Mouse (Mus musculus) gastrocnemius, postnatal 14 days (tissue): ENCODE measurements around the gene Slc25a13. TPM values are rescaled to one million over a fixed set of nuclear protein-coding genes. Genes with fewer than 3 reads are reported as not detected.

ENCODE experiments used
- DNase-seq: peaks from one replicate; pipeline ENCODE4 v3.0.0; 2021; ENCODE audit warnings: mixed read lengths
- intact Hi-C: fragments of 180-260 bp; cut with DNase I; formaldehyde crosslinking; loops from one replicate; pipeline ENCODE4 v1.15.1; 2025; ENCODE audit warnings: low total_unique reads
- total RNA-seq, 2 experiments: library from RNA; stranded (reverse); gene quantifications; 2 replicates each; pipeline ENCODE4 v1.2.3; 2021

The Slc25a13 gene
- total RNA-seq, 2 experiments from 2014 or later = 0.64 to 0.86 TPM

DNA sequence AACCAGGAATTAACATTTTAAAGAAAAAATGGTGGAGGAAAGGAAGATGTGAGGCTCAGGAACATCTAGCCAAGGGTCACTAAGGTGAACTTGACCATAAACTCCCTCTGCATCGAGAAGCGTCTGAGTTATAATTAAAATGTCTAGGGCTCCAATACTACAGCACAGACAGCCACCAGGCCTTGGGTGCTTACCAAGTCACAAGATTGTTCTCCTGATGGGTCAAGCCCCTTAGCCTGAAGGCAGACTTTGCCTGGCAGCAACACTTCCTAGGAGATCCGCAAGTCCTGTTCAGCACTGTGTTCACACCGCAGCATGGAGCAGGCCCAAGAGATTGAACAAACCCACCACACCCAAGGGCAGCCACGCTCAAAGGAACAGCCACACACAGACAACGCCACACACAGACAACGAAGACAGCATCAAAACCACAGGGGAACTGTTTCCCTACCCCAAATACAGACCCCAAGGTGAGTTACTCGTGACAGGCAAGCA lies 83.4 kb downstream of the Slc25a13 start:
- DNase-seq = no peak
- intact Hi-C loops = no loop called here

DNA sequence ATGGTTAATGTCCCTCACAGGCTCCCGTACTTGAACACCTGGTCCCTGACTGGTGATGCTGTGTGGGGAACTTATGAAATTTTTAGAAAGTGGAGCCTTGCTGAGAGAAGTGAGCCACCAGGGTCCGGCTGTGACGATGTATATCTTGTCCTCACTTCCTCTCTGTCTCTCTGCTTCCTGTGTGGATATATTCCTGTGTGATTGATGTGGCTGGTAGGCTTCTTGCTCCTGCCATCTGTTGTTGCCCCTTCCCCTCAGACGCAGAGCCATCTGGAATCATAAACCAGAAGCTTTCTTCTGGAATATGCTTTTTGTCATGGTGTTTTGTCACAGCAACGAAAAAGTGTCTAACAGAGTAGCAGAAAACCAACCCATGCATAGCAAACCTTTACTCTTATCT lies 84.9 kb downstream of the Slc25a13 start:
- intact Hi-C loops = no loop called here
- no peak for DNase-seq

DNA sequence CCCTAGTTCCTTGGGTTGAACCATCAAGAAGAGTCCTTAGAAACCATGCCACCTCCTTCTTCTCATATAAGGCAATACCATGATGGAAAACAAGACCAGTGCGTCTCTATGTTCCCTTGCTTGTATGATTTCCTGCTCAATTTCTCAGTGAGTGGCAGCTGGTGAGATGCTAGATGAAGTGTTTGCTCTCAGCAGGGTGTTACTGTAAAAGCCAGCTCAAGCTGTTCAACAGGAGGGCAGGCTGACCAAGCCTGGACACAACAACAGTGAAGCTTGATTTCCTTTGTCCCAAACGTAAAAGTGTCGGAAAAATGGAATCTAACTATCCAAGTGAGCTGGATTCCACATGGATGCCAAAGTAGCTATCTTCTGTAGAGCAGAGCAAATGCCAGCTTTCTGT lies 91.4 kb downstream of the Slc25a13 start:
- intact Hi-C loops = no loop called here
- DNase-seq = no peak

- no peak for DNase-seq
- intact Hi-C loops = no loop called here
These were observed 95.1 kb downstream of the Slc25a13 start for GRCm38 (mm10) chr6:6121904-6122303.

DNA sequence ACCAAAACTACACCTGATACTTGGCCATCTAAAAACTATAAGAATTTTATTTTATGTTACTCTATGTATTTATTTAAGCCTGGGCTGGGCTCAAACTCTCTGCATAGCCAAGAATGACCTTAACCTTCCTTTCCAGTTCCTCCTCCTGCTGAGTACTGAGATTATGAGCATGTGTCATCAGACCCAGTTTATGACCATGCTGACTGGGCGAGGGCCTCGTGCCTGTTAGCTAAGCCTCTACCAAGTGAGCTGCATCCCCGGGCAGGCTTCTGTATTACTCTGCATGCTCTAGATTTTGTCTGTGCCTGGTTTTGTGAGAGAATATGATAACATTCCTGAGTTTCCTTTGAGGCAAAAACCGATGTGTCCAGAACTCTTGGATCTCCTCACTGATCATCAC lies 96.1 kb downstream of the Slc25a13 start:
- intact Hi-C loops = no loop called here
- DNase-seq = no peak

GRCm38 (mm10) chr6:6115771-6116170 lies 101.2 kb downstream of the Slc25a13 start:
- intact Hi-C loops = no loop called here
- no peak for DNase-seq

GRCm38 (mm10) chr6:6113776-6114175 lies 103.2 kb downstream of the Slc25a13 start:
- DNase-seq = no peak
- intact Hi-C loops = no loop called here

DNA sequence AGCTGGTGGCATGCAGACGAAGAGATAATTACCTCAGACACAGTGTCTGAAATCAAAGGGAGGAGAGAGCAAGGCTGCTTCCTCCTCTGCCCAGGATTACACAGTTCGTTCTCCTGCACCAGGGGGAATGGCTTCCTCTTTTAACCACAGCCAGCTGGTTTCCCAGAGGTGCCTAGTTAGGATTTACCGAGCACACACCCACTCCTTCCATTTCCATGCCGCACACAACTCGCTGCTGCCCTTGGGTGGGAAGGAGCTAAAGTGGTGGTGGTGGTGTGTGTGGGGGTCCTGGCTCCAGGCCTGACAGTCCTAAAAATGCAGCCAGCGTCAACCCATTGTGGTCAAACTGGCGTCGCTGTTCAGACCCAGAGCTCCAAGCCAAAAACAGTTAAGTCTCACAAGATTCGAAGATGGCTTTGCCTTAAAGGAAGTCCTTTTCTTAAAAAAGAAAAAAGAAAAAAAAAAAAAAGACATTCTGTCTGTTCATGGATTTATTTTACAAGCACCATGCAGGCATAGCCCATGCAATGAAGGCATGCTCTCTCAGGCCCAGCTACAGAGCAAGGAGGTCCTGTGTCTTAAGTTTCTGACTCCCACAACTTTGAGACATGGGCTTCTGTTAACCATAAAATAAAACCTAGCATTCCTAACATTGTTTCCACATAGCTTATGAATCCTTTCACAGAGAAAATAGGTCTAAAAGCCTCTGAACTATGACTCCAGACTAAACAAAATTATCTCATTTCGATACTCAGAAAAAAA lies 104.0 kb downstream of the Slc25a13 start:
- intact Hi-C loops = no loop called here

DNA sequence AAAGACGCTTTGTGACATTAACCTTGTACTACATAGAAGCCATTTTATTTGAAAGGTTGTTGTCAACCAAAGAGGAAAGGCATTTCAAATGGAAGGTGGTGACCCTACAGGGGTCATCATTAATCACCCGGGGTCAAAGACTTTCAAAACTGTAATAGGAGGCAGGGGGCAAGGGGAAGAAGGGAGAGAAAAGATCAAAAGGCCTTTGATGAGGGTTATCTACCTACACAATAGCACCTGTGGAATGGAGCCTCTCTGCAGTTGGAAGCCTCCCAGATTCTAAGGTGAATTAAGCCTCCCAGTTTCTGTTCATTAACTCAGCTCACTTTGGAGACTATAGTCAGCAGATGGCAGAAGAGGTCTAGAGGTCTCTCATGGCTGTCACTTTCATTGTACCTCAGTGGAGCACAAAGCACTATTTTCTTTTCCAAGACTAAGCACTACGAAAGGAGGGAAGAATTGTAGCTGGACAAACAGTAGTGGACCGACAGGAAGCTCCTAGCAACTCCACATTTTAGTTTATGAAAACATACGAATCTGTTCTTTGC lies 109.5 kb downstream of the Slc25a13 start:
- intact Hi-C loops = loop anchor here (10.0 kb wide), 1 partner anchor 777 kb away; the partner anchor contains the start of gene Dlx5
- no peak for DNase-seq

More for the DNA sequence above, 104.0 kb downstream of the Slc25a13 start:
- no peak for DNase-seq

DNA sequence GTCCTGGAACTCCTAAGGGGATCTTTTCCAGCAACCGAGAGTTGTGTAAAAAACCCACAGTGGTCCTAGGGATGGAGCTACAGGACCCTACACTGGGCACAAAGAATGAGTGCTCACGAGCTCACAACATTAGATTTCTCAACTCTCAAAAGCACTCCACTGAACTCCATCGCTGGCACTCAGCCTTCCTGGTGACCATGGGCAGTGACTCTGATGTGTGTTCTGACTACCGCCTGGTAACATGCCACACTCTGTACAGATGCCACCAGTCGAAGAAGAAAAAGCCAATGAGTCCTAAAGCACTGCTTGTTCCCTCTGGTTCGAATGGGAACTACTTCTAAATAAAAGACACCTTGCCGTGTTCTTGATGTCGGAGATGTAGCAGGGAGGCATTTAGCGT lies 111.4 kb downstream of the Slc25a13 start:
- DNase-seq = no peak
- intact Hi-C loops = loop anchor here (10.0 kb wide), 1 partner anchor 779 kb away; the partner anchor contains the start of gene Dlx5

GRCm38 (mm10) chr6:6103469-6103868 lies 113.5 kb downstream of the Slc25a13 start:
- intact Hi-C loops = loop anchor here (10.0 kb wide), 1 partner anchor 781 kb away; the partner anchor contains the start of gene Dlx5
- DNase-seq = no peak

DNA sequence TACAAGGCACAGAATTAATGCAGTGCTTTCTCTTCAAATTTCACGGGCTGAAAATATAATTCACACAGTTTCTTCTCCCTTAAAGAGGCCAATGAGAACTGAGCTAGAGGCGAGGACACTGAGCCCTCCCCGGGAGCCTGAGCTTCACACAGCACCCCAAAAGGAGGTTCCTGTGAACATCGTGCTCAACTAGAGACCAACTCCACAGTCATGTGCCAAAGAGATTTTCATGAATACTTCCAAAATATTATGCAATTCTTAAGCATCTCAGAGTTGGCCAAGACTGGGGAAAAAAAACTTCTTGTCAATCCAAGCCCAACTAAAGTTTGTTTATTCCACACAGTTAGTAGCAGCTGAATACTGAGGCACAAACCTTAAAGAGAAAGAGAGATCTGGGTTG lies 115.4 kb downstream of the Slc25a13 start:
- no peak for DNase-seq
- intact Hi-C loops = loop anchor here (10.0 kb wide), 1 partner anchor 783 kb away; the partner anchor contains the start of gene Dlx5

GRCm38 (mm10) chr6:6100892-6101480 lies 116.0 kb downstream of the Slc25a13 start:
- intact Hi-C loops = loop anchor here (10.0 kb wide), 1 partner anchor 784 kb away; the partner anchor contains the start of gene Dlx5
- DNase-seq = no peak

- intact Hi-C loops = no loop called here
- DNase-seq = no peak
These were observed 123.0 kb downstream of the Slc25a13 start for GRCm38 (mm10) chr6:6093978-6094377.

DNA sequence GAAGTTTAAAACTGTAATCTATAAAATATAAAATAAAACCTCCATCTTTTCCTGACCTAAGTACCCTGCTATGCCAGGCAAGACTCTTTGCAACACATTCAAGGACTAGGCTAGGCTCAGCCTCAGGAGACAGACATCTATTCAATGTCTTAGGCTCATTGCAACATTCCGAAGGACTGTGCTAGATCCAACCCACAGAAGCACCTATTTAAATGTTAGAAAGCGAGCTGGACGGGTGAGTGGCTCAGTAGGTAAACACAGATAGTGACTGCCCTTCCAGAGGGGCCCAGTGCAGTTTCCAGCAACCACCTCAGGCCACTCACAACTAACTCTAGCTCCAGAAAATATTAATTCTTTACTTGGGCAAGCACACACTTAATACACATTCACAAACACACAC lies 123.5 kb downstream of the Slc25a13 start:
- DNase-seq = no peak
- intact Hi-C loops = no loop called here

DNA sequence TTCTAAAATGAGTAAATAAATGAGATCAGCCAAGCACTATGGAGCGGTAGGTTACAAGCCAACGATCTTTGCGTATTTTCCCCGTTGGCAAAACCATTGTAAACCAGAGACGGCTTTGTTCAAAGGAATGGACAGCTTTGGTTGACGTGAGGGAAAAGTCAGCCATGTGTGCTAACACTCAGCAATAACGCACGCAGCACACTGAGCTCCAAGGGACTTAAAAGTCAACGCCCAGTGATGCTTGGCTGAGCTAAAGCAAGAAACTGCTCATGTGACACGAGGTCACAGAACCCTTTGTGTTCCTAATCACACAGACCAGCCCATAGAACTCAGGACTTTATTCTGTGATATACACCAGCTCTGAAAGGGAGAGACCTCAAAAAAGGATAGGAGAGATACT lies 124.5 kb downstream of the Slc25a13 start:
- intact Hi-C loops = no loop called here
- no peak for DNase-seq

- DNase-seq = no peak
- intact Hi-C loops = no loop called here
These were observed 126.0 kb downstream of the Slc25a13 start for GRCm38 (mm10) chr6:6091016-6091415.

DNA sequence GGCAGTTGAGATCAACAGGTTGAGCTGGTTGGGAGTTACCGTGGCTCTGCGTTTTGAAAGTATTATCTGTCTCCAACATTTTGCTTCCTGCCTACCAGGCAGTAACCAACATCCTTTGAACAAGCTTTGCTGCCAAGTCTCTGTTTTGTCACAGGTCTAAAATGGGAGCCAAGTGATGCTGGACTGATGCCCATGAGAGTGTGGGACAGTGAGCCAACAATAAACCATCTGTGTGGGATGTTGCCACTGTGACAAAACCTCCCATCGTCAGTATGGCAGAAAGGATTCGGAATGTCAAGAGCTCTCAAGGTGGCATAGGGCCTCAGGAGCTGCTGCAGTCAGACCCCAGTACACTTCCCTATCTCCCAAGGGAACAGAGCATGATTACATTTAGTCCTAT lies 128.8 kb downstream of the Slc25a13 start:
- DNase-seq = no peak
- intact Hi-C loops = loop anchor here (5.0 kb wide), 1 partner anchor 704 kb away; no protein-coding TSS in a partner anchor

- no peak for DNase-seq
- intact Hi-C loops = no loop called here
These were observed 136.5 kb downstream of the Slc25a13 start for GRCm38 (mm10) chr6:6080484-6080883.

GRCm38 (mm10) chr6:6077234-6077633 lies 139.7 kb downstream of the Slc25a13 start:
- DNase-seq = no peak
- intact Hi-C loops = no loop called here
